Mouse (Mus musculus): ENCODE results near the gene Itsn1. TPM values are rescaled to one million over a fixed set of nuclear protein-coding genes. Genes with fewer than 3 reads are reported as not detected.

Itsn1 gene
- polyA plus RNA-seq, 1 experiment = 35.8 TPM

- TF ChIP-seq GATA1 (IDR thresholded peaks at IDR 0.05; ENCODE audit: low read length) = no peak
Observed at GRCm38 (mm10) chr16:91932843-91933518, 203.9 kb downstream of the Itsn1 start.

- no peak for TF ChIP-seq GATA1 (IDR thresholded peaks at IDR 0.05; ENCODE audit: low read length)
Observed at GRCm38 (mm10) chr16:91935108-91935507, 206.0 kb downstream of the Itsn1 start.

GRCm38 (mm10) chr16:91935726-91936125, 206.6 kb downstream of the Itsn1 start:
- TF ChIP-seq GATA1 (IDR thresholded peaks at IDR 0.05; ENCODE audit: low read length) = no peak

GRCm38 (mm10) chr16:91936340-91937030, 207.4 kb downstream of the Itsn1 start:
- no peak for TF ChIP-seq GATA1 (IDR thresholded peaks at IDR 0.05; ENCODE audit: low read length)

GRCm38 (mm10) chr16:91937281-91937680, 208.2 kb downstream of the Itsn1 start:
- TF ChIP-seq GATA1 (IDR thresholded peaks at IDR 0.05; ENCODE audit: low read length) = no peak

- no peak for TF ChIP-seq GATA1 (IDR thresholded peaks at IDR 0.05; ENCODE audit: low read length)
Observed at GRCm38 (mm10) chr16:91938141-91938540, 209.1 kb downstream of the Itsn1 start.

- no peak for TF ChIP-seq GATA1 (IDR thresholded peaks at IDR 0.05; ENCODE audit: low read length)
Observed at GRCm38 (mm10) chr16:91940726-91941125, 211.6 kb downstream of the Itsn1 start.

GRCm38 (mm10) chr16:91942201-91942600, 213.1 kb downstream of the Itsn1 start:
- no peak for TF ChIP-seq GATA1 (IDR thresholded peaks at IDR 0.05; ENCODE audit: low read length)

GRCm38 (mm10) chr16:91946261-91946660, 217.2 kb downstream of the Itsn1 start:
- TF ChIP-seq GATA1 (IDR thresholded peaks at IDR 0.05; ENCODE audit: low read length) = no peak

GRCm38 (mm10) chr16:91947093-91947492, 218.0 kb downstream of the Itsn1 start:
- no peak for TF ChIP-seq GATA1 (IDR thresholded peaks at IDR 0.05; ENCODE audit: low read length)

- no peak for TF ChIP-seq GATA1 (IDR thresholded peaks at IDR 0.05; ENCODE audit: low read length)
Observed at GRCm38 (mm10) chr16:91953967-91954366, 224.9 kb downstream of the Itsn1 start.

GRCm38 (mm10) chr16:91954766-91955165, 225.7 kb downstream of the Itsn1 start:
- TF ChIP-seq GATA1 (IDR thresholded peaks at IDR 0.05; ENCODE audit: low read length) = no peak

- no peak for TF ChIP-seq GATA1 (IDR thresholded peaks at IDR 0.05; ENCODE audit: low read length)
Observed at GRCm38 (mm10) chr16:91962204-91962893, 233.3 kb downstream of the Itsn1 start.

GRCm38 (mm10) chr16:91962894-91963555, 233.9 kb downstream of the Itsn1 start:
- no peak for TF ChIP-seq GATA1 (IDR thresholded peaks at IDR 0.05; ENCODE audit: low read length)

- no peak for TF ChIP-seq GATA1 (IDR thresholded peaks at IDR 0.05; ENCODE audit: low read length)
Observed at GRCm38 (mm10) chr16:91963556-91963900, 234.4 kb downstream of the Itsn1 start.
